Mouse (Mus musculus) forebrain, embryonic 14.5 days (tissue): ENCODE data around the gene Robo1. TPM values are rescaled to one million over a fixed set of nuclear protein-coding genes. Genes with fewer than 3 reads are reported as not detected.

Source experiments
- ATAC-seq: fragments of 200-750 bp; cut with Nextera tagmentation; 2 replicates; pipeline ENCODE4 v1.8.0; 2017; ENCODE audit warnings: mild to moderate bottlenecking, moderate library complexity
- DNase-seq: peaks from one replicate; pipeline ENCODE4 v3.0.0-alpha.2; 2015; ENCODE audit warnings: low spot score
- H3K27ac ChIP-seq: fragments of 300-500 bp; sonication (generic); 2 replicates; pipeline ENCODE4 v1.5.1; 2014; ENCODE audit warnings: low read depth, mild to moderate bottlenecking, control low read depth, low read length, moderate library complexity
- H3K27me3 ChIP-seq: fragments of 300-500 bp; sonication (generic); replicated peaks from 2 replicates; pipeline ENCODE4 v1.6.1; 2014; ENCODE audit warnings: low read length, control low read depth, mixed read lengths; ENCODE audit not compliant: control insufficient read depth, insufficient read depth
- H3K36me3 ChIP-seq: fragments of 300-500 bp; sonication (generic); 2 replicates; pipeline ENCODE4 v1.6.1; 2014; ENCODE audit warnings: low read length, control low read depth; ENCODE audit not compliant: control insufficient read depth, insufficient read depth
- H3K4me1 ChIP-seq: fragments of 300-500 bp; sonication (generic); 2 replicates; pipeline ENCODE4 v1.6.1; 2014; ENCODE audit warnings: antibody characterized with exemption, low read length, control low read depth; ENCODE audit not compliant: control insufficient read depth, insufficient read depth
- H3K4me2 ChIP-seq: fragments of 300-500 bp; sonication (generic); 2 replicates; pipeline ENCODE4 v1.6.1; 2014; ENCODE audit warnings: mild to moderate bottlenecking, control low read depth, low read length
- H3K4me3 ChIP-seq: fragments of 300-500 bp; sonication (generic); 2 replicates; pipeline ENCODE4 v1.5.1; 2014; ENCODE audit warnings: low read depth, low read length, control low read depth
- H3K9ac ChIP-seq: fragments of 300-500 bp; sonication (generic); 2 replicates; pipeline ENCODE4 v1.6.1; 2014; ENCODE audit warnings: mild to moderate bottlenecking, low read length, control low read depth, moderate library complexity
- H3K9me3 ChIP-seq: fragments of 300-500 bp; sonication (generic); replicated peaks from 2 replicates; pipeline ENCODE4 v1.6.1; 2016; ENCODE audit warnings: low read length, control low read depth, mixed read lengths; ENCODE audit not compliant: control insufficient read depth
- WGBS: fragments of 180-500 bp; shearing (Covaris S2); extraction: QIAGEN DNeasy Blood & Tissue Kit; methylation state at CpG from one replicate; pipeline ENCODE4 v1.1.7; 2014; 5-methylcytosine and 5-hydroxymethylcytosine counted together
- polyA plus RNA-seq: library from polyadenylated mRNA; unstranded; fragments of >200 nt; fragmentation: Nextera tagmentation; extraction: Ambion mirVana; gene quantifications from 2 replicates; pipeline ENCODE4 v1.2.1, GENCODE M21; 2014

Gene Robo1
- polyA plus RNA-seq, 1 experiment from 2014 or later: 37.1 TPM

DNA sequence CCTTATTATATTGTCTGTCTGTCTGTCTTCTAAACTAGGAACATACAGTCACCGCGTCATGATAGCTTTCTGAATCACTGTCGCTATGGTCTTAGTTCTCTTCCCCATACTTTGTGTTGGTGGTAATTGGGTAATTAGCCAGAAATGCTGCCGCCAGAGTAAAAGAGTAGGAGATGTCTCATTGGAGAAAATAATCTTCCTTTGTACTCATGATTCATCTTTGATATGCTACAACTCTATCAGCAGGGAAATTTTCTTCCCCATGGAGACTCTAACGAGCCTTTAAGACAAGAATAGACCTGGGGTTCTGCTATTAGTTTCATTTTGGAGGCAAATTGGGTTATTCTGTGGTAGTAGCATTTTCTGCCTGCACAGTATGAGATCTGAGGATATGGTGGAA lies 503.4 kb downstream of the Robo1 start:
- ATAC-seq (peak; percentile 53; the same call in 1 of the 2 replicates), DNase-seq (peak; percentile 52)
- peaks cover 9% of the 10 kb centered on the region; the same call in 1 of the 2 replicates for H3K4me1 ChIP-seq
- H3K9me3 ChIP-seq: no peaks in the 10 kb centered on the region
- 13% methylated on average over 5 of the region's 5 CpGs for WGBS
- no peak overlapping the region for H3K9ac ChIP-seq
- no peak overlapping the region for H3K4me2 ChIP-seq
- no peaks in the 10 kb centered on the region for H3K27me3 ChIP-seq
- peak overlapping the region; percentile 5; the same call in 1 of the 2 replicates for H3K27ac ChIP-seq
- H3K4me3 ChIP-seq: no peak overlapping the region
- H3K36me3 ChIP-seq: no peaks in the 10 kb centered on the region

- Histone ChIP-seq H3K4me2 (no peak overlapping the region), H3K4me1 (peaks cover 9% of the 10 kb centered on the region; the same call in 1 of the 2 replicates), H3K4me3 (no peak overlapping the region), H3K27me3 (no peaks in the 10 kb centered on the region), H3K9ac (no peak overlapping the region), H3K9me3 (no peaks in the 10 kb centered on the region), H3K36me3 (no peaks in the 10 kb centered on the region), H3K27ac (no peak overlapping the region; the same call in 1 of the 2 replicates)
- WGBS: 57% methylated on average over 3 of the region's 3 CpGs
- ATAC-seq (no peak), DNase-seq (no peak)
These were observed 503.8 kb downstream of the Robo1 start for GRCm38 (mm10) chr16:72811908-72812307.

GRCm38 (mm10) chr16:72828381-72828780 lies 520.3 kb downstream of the Robo1 start:
- DNase-seq (no peak), ATAC-seq (no peak)
- H3K4me3 ChIP-seq: no peak overlapping the region
- no peak overlapping the region for H3K4me2 ChIP-seq
- no peaks in the 10 kb centered on the region for H3K4me1 ChIP-seq
- no peaks in the 10 kb centered on the region for H3K9me3 ChIP-seq
- 90% methylated on average over 8 of the region's 8 CpGs for WGBS
- no peak overlapping the region for H3K9ac ChIP-seq
- H3K27me3 ChIP-seq: no peaks in the 10 kb centered on the region
- H3K27ac ChIP-seq: no peak overlapping the region
- no peaks in the 10 kb centered on the region for H3K36me3 ChIP-seq

DNA sequence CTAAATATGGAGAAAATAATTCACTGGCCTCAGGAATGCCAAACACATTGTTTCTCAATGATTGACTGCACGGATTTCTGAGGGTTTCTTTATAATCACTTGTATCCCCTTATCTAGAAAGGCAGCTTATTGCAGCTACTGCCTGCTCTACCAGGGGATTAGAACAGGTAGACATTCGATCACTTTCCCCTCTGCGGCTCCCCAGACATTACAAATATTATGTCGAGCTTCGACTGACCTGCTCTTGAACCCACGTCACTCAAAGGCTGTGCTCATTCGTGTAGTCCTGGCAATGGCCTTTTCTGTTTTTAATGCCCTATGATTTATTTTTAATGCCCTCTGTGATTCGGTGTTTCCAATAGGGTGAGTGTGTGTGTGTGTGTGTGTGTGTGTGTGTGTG lies 521.4 kb downstream of the Robo1 start:
- no peaks in the 10 kb centered on the region for H3K9me3 ChIP-seq
- no peaks in the 10 kb centered on the region for H3K27me3 ChIP-seq
- H3K9ac ChIP-seq: no peak overlapping the region
- ATAC-seq: no peak
- H3K4me3 ChIP-seq: no peak overlapping the region
- H3K36me3 ChIP-seq: no peaks in the 10 kb centered on the region
- no peaks in the 10 kb centered on the region for H3K4me1 ChIP-seq
- DNase-seq: no peak
- H3K27ac ChIP-seq: no peak overlapping the region
- 71% methylated on average over 8 of the region's 8 CpGs for WGBS
- no peak overlapping the region for H3K4me2 ChIP-seq

- no peak for DNase-seq
- Histone ChIP-seq H3K9me3 (no peaks in the 10 kb centered on the region), H3K9ac (no peak overlapping the region), H3K4me2 (no peak overlapping the region), H3K4me3 (no peak overlapping the region), H3K27ac (no peak overlapping the region), H3K36me3 (no peaks in the 10 kb centered on the region), H3K4me1 (no peaks in the 10 kb centered on the region), H3K27me3 (no peaks in the 10 kb centered on the region)
- WGBS: 39% methylated on average over 5 of the region's 5 CpGs
- ATAC-seq: no peak
These were observed 522.4 kb downstream of the Robo1 start for GRCm38 (mm10) chr16:72830394-72831056.

- Histone ChIP-seq H3K4me2 (no peak overlapping the region), H3K4me3 (no peak overlapping the region), H3K27me3 (no peaks in the 10 kb centered on the region), H3K9me3 (no peaks in the 10 kb centered on the region), H3K4me1 (no peaks in the 10 kb centered on the region), H3K27ac (no peak overlapping the region), H3K36me3 (no peaks in the 10 kb centered on the region), H3K9ac (no peak overlapping the region)
- DNase-seq (no peak), ATAC-seq (no peak)
- 56% methylated on average over 2 of the region's 2 CpGs for WGBS
These were observed 526.2 kb downstream of the Robo1 start for GRCm38 (mm10) chr16:72834266-72834665.

- no peak for ATAC-seq
- 74% methylated on average over 1 of the region's 1 CpGs for WGBS
- Histone ChIP-seq H3K4me2 (no peak overlapping the region), H3K27me3 (no peaks in the 10 kb centered on the region), H3K4me3 (no peak overlapping the region), H3K4me1 (no peaks in the 10 kb centered on the region), H3K9me3 (no peaks in the 10 kb centered on the region), H3K27ac (no peak overlapping the region), H3K9ac (no peak overlapping the region), H3K36me3 (no peaks in the 10 kb centered on the region)
- DNase-seq: peak; percentile 7
These were observed 530.9 kb downstream of the Robo1 start for GRCm38 (mm10) chr16:72839031-72839430.

- no peaks in the 10 kb centered on the region for H3K36me3 ChIP-seq
- DNase-seq: no peak
These were observed 533.0 kb downstream of the Robo1 start for GRCm38 (mm10) chr16:72841066-72841465.

GRCm38 (mm10) chr16:72854101-72854500 lies 546.0 kb downstream of the Robo1 start:
- no peaks in the 10 kb centered on the region for H3K4me1 ChIP-seq
- H3K4me3 ChIP-seq: no peak overlapping the region
- DNase-seq (peak; percentile 44), ATAC-seq (no peak)
- no peaks in the 10 kb centered on the region for H3K36me3 ChIP-seq
- no peaks in the 10 kb centered on the region for H3K9me3 ChIP-seq
- no peak overlapping the region for H3K27ac ChIP-seq
- no peak overlapping the region for H3K4me2 ChIP-seq
- H3K9ac ChIP-seq: no peak overlapping the region
- no peaks in the 10 kb centered on the region for H3K27me3 ChIP-seq
- WGBS: 84% methylated on average over 9 of the region's 9 CpGs

More at GRCm38 (mm10) chr16:72841066-72841465, 533.0 kb downstream of the Robo1 start:
- Histone ChIP-seq H3K4me3 (no peak overlapping the region), H3K4me2 (no peak overlapping the region), H3K9me3 (no peaks in the 10 kb centered on the region), H3K27me3 (no peaks in the 10 kb centered on the region), H3K4me1 (no peaks in the 10 kb centered on the region), H3K9ac (no peak overlapping the region), H3K27ac (no peak overlapping the region)
- ATAC-seq: no peak
- 80% methylated on average over 9 of the region's 9 CpGs for WGBS
